Mouse (Mus musculus) limb, embryonic 13.5 days (tissue): ENCODE data around the gene AC109138.7. TPM values are rescaled to one million over a fixed set of nuclear protein-coding genes. Genes with fewer than 3 reads are reported as not detected.

Experiments used
- ATAC-seq: fragments of 200-750 bp; cut with Nextera tagmentation; 2 replicates; pipeline ENCODE4 v1.8.0; 2017; ENCODE audit warnings: low read depth, moderate number of reproducible peaks, moderate TSS enrichment; ENCODE audit not compliant: low FRiP score
- H3K27ac ChIP-seq: fragments of 300-500 bp; sonication (generic); 2 replicates; pipeline ENCODE4 v1.5.1; 2015; ENCODE audit warnings: inconsistent platforms, mild to moderate bottlenecking, moderate library complexity
- H3K27me3 ChIP-seq: fragments of 300-500 bp; sonication (generic); 2 replicates; pipeline ENCODE4 v1.6.1; 2015; ENCODE audit warnings: mild to moderate bottlenecking, inconsistent platforms
- H3K36me3 ChIP-seq: fragments of 300-500 bp; sonication (generic); 2 replicates; pipeline ENCODE4 v1.6.1; 2015; ENCODE audit warnings: inconsistent platforms, mild to moderate bottlenecking, moderate library complexity
- H3K4me1 ChIP-seq: fragments of 300-500 bp; sonication (generic); 2 replicates; pipeline ENCODE4 v1.6.1; 2015; ENCODE audit warnings: inconsistent platforms
- H3K4me2 ChIP-seq: fragments of 300-500 bp; sonication (generic); replicated peaks from 2 replicates; pipeline ENCODE4 v1.6.1; 2015; ENCODE audit warnings: inconsistent platforms, mild to moderate bottlenecking, moderate library complexity
- H3K4me3 ChIP-seq: fragments of 300-500 bp; sonication (generic); 2 replicates; pipeline ENCODE4 v1.5.1; 2015; ENCODE audit warnings: moderate library complexity, mild to moderate bottlenecking, inconsistent platforms
- H3K9ac ChIP-seq: fragments of 300-500 bp; sonication (generic); 2 replicates; pipeline ENCODE4 v1.6.1; 2015; ENCODE audit warnings: mild to moderate bottlenecking, inconsistent platforms
- H3K9me3 ChIP-seq: fragments of 300-500 bp; sonication (generic); 2 replicates; pipeline ENCODE4 v1.6.1; 2016; ENCODE audit warnings: inconsistent platforms
- WGBS: fragments of 180-500 bp; shearing (Covaris S2); methylation state at CpG from one replicate; pipeline ENCODE4 v1.1.7; 2015; 5-methylcytosine and 5-hydroxymethylcytosine counted together
- polyA plus RNA-seq: library from polyadenylated mRNA; unstranded; fragments of >200 nt; fragmentation: Nextera tagmentation; extraction: Ambion mirVana; gene quantifications from 2 replicates; pipeline ENCODE4 v1.2.1, GENCODE M21; 2015

The AC109138.7 gene
- polyA plus RNA-seq, 1 experiment from 2014 or later = not detected

GRCm38 (mm10) chr19:4220957-4221743 is 7.0 kb downstream of the AC109138.7 start:
- peak overlapping the region; percentile 31; the same call in 1 of the 2 replicates for H3K9ac ChIP-seq

GRCm38 (mm10) chr19:4222165-4222564 is 8.0 kb downstream of the AC109138.7 start:
- 78% methylated on average over 11 of the region's 11 CpGs for WGBS

More at GRCm38 (mm10) chr19:4220957-4221743, 7.0 kb downstream of the AC109138.7 start:
- Histone ChIP-seq H3K4me3 (no peak overlapping the region), H3K9me3 (no peaks in the 10 kb centered on the region), H3K4me2 (no peak overlapping the region), H3K27ac (no peak overlapping the region), H3K27me3 (no peaks in the 10 kb centered on the region), H3K36me3 (peaks cover 35% of the 10 kb centered on the region), H3K4me1 (peaks cover 49% of the 10 kb centered on the region)
- no peak for ATAC-seq
- WGBS = 32% methylated on average over 14 of the region's 14 CpGs

GRCm38 (mm10) chr19:4226779-4227178 is 12.6 kb downstream of the AC109138.7 start:
- no peak for ATAC-seq
- Histone ChIP-seq H3K27me3 (peaks cover 12% of the 10 kb centered on the region; the same call in 1 of the 2 replicates), H3K27ac (no peak overlapping the region), H3K4me3 (no peak overlapping the region), H3K4me2 (no peak overlapping the region), H3K36me3 (peaks cover 20% of the 10 kb centered on the region), H3K9me3 (no peaks in the 10 kb centered on the region), H3K9ac (no peak overlapping the region), H3K4me1 (peaks cover 6% of the 10 kb centered on the region)
- 89% methylated on average over 7 of the region's 7 CpGs for WGBS

More at GRCm38 (mm10) chr19:4222165-4222564, 8.0 kb downstream of the AC109138.7 start:
- Histone ChIP-seq H3K4me1 (peaks cover 39% of the 10 kb centered on the region), H3K9ac (no peak overlapping the region), H3K9me3 (no peaks in the 10 kb centered on the region), H3K27ac (no peak overlapping the region), H3K36me3 (peaks cover 35% of the 10 kb centered on the region), H3K27me3 (no peaks in the 10 kb centered on the region), H3K4me3 (no peak overlapping the region), H3K4me2 (no peak overlapping the region)
- ATAC-seq = no peak

- Histone ChIP-seq H3K4me2 (no peak overlapping the region), H3K27ac (no peak overlapping the region), H3K27me3 (peaks cover 12% of the 10 kb centered on the region; the same call in 1 of the 2 replicates), H3K9ac (no peak overlapping the region), H3K36me3 (peaks cover 13% of the 10 kb centered on the region), H3K4me1 (peaks cover 11% of the 10 kb centered on the region), H3K4me3 (no peak overlapping the region), H3K9me3 (no peaks in the 10 kb centered on the region)
- no peak for ATAC-seq
- WGBS = 73% methylated on average over 5 of the region's 5 CpGs
These were observed 13.3 kb downstream of the AC109138.7 start for GRCm38 (mm10) chr19:4227446-4227845.

GRCm38 (mm10) chr19:4227894-4228678 is 13.9 kb downstream of the AC109138.7 start:
- Histone ChIP-seq H3K4me2 (no peak overlapping the region), H3K27ac (no peak overlapping the region; the same call in 1 of the 2 replicates), H3K9ac (no peak overlapping the region), H3K9me3 (no peaks in the 10 kb centered on the region), H3K36me3 (peaks cover 7% of the 10 kb centered on the region), H3K4me1 (peaks cover 14% of the 10 kb centered on the region), H3K27me3 (peaks cover 12% of the 10 kb centered on the region; the same call in 1 of the 2 replicates), H3K4me3 (no peak overlapping the region)
- ATAC-seq = no peak; the same call in 1 of the 2 replicates
- WGBS = 18% methylated on average over 8 of the region's 8 CpGs

GRCm38 (mm10) chr19:4228891-4229290 is 14.7 kb downstream of the AC109138.7 start:
- Histone ChIP-seq H3K9me3 (no peaks in the 10 kb centered on the region), H3K4me1 (peaks cover 14% of the 10 kb centered on the region), H3K27me3 (peaks cover 12% of the 10 kb centered on the region; the same call in 1 of the 2 replicates), H3K4me2 (no peak overlapping the region), H3K9ac (no peak overlapping the region), H3K4me3 (no peak overlapping the region), H3K27ac (no peak overlapping the region), H3K36me3 (no peaks in the 10 kb centered on the region)
- WGBS = 77% methylated on average over 4 of the region's 4 CpGs
- no peak for ATAC-seq

- no peaks in the 10 kb centered on the region for H3K36me3 ChIP-seq
- no peak overlapping the region for H3K4me2 ChIP-seq
- 35% methylated on average over 9 of the region's 9 CpGs for WGBS
- H3K27me3 ChIP-seq = peaks cover 12% of the 10 kb centered on the region; the same call in 1 of the 2 replicates
- H3K4me1 ChIP-seq = peaks cover 14% of the 10 kb centered on the region
- H3K9me3 ChIP-seq = no peaks in the 10 kb centered on the region
- H3K27ac ChIP-seq = no peak overlapping the region
- H3K9ac ChIP-seq = no peak overlapping the region
- no peak for ATAC-seq
- no peak overlapping the region for H3K4me3 ChIP-seq
These were observed 15.4 kb downstream of the AC109138.7 start for GRCm38 (mm10) chr19:4229451-4230076.

GRCm38 (mm10) chr19:4230415-4230814 is 16.3 kb downstream of the AC109138.7 start:
- no peaks in the 10 kb centered on the region for H3K36me3 ChIP-seq
- H3K9me3 ChIP-seq = no peaks in the 10 kb centered on the region
- ATAC-seq = no peak
- no peak overlapping the region for H3K27ac ChIP-seq
- WGBS = 79% methylated on average over 8 of the region's 8 CpGs
- H3K4me2 ChIP-seq = no peak overlapping the region
- peaks cover 12% of the 10 kb centered on the region; the same call in 1 of the 2 replicates for H3K27me3 ChIP-seq
- peaks cover 14% of the 10 kb centered on the region for H3K4me1 ChIP-seq
- no peak overlapping the region for H3K9ac ChIP-seq
- no peak overlapping the region for H3K4me3 ChIP-seq

- H3K4me2 ChIP-seq = peak within 1 kb of the TSS; percentile 88
- peaks cover 18% of the 10 kb centered on the region for H3K4me1 ChIP-seq
- peak; percentile 90 for ATAC-seq
- H3K9ac ChIP-seq = peak within 1 kb of the TSS; percentile 73
- peaks cover 12% of the 10 kb centered on the region; the same call in 1 of the 2 replicates for H3K27me3 ChIP-seq
- H3K4me3 ChIP-seq = peak within 1 kb of the TSS; percentile 56
- H3K27ac ChIP-seq = peak within 1 kb of the TSS; percentile 56
- H3K9me3 ChIP-seq = no peaks in the 10 kb centered on the region
- WGBS = 11% methylated on average over 26 of the region's 26 CpGs
- no peaks in the 10 kb centered on the region for H3K36me3 ChIP-seq
These were observed 17.4 kb downstream of the AC109138.7 start, which contains the start of gene Pold4 for GRCm38 (mm10) chr19:4231253-4232185. Gene Pold4 (plus strand): TSS chr19:4231899.

- Histone ChIP-seq H3K4me3 (peak overlapping the region; percentile 56), H3K4me1 (peaks cover 20% of the 10 kb centered on the region), H3K36me3 (no peaks in the 10 kb centered on the region), H3K27ac (peak overlapping the region; percentile 56), H3K4me2 (peak overlapping the region; percentile 88), H3K27me3 (peaks cover 12% of the 10 kb centered on the region; the same call in 1 of the 2 replicates), H3K9ac (peak overlapping the region; percentile 73), H3K9me3 (no peaks in the 10 kb centered on the region)
- no peak for ATAC-seq
- WGBS = 64% methylated on average over 2 of the region's 2 CpGs
These were observed 18.0 kb downstream of the AC109138.7 start for GRCm38 (mm10) chr19:4232186-4232572.

GRCm38 (mm10) chr19:4232651-4233050 is 18.5 kb downstream of the AC109138.7 start:
- H3K9ac ChIP-seq = no peak overlapping the region
- peak overlapping the region; percentile 88; the same call in 1 of the 2 replicates for H3K4me2 ChIP-seq
- WGBS = 81% methylated on average over 7 of the region's 7 CpGs

More at GRCm38 (mm10) chr19:4232651-4233050, 18.5 kb downstream of the AC109138.7 start:
- ATAC-seq = no peak
- Histone ChIP-seq H3K9me3 (no peaks in the 10 kb centered on the region), H3K4me1 (peaks cover 20% of the 10 kb centered on the region), H3K27me3 (peaks cover 12% of the 10 kb centered on the region; the same call in 1 of the 2 replicates), H3K36me3 (no peaks in the 10 kb centered on the region), H3K4me3 (peak overlapping the region; percentile 56; the same call in 1 of the 2 replicates), H3K27ac (no peak overlapping the region)
